Mouse (Mus musculus): ENCODE results near the gene Ipo13.

GRCm38 (mm10) chr4:117918762-117919161 lies 4.0 kb upstream of the Ipo13 start:
- no peak for TF ChIP-seq CTCF (IDR thresholded peaks at IDR 0.05; ENCODE audit: low read depth)
- no peak for TF ChIP-seq EP300 (IDR thresholded peaks at IDR 0.05; ENCODE audit: low read depth)

Measured in heart, postnatal 0 days (tissue).